Mouse (Mus musculus): Measurements from ENCODE around the gene Ppp3ca. TPM values are rescaled to one million over a fixed set of nuclear protein-coding genes. Genes with fewer than 3 reads are reported as not detected.

The Ppp3ca gene
- total RNA-seq, 2 experiments from 2014 or later = 47.8 to 48.3 TPM

DNA sequence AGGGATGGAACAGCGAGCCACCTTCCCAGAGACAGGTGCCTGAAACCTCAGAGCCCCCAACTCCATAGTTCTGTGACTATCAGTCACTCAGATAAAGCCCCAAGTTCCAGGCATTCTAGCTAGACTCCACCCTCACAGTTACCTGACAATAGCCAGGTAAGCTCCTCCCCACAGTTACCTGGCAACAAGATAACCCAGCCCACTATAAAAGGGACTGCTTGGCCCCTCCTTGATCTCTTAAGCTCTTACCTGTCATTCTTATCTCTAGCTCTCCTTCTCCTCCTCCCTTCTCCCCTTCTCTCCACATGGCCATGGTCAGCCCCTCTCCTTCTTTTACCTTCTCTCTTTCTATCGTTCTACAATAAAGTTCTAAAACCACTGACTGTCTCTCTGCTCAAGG lies 285.1 kb downstream of the Ppp3ca start:
- intact Hi-C loops (cut with DNase I) = no loop called here
- no peak for DNase-seq

DNA sequence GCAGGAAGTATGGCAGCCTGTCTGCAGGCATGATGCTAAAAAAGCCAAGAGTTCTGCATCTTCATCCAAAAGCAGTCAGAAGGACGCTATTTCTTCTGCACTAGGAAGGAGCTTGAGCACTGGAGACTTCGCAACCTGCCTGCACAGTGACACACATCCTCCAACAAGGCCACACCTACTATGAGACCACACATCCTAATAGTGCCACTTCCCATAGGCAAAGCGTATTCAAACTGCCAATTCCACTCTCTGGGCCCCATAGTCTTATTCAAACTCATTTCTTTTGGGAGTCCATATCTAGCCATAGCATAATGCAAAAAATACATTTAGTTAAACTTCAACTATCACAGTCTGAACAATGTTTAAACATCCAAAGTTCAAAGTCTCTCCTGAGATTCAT lies 290.4 kb downstream of the Ppp3ca start:
- intact Hi-C loops (cut with DNase I) = no loop called here
- DNase-seq = no peak

DNA sequence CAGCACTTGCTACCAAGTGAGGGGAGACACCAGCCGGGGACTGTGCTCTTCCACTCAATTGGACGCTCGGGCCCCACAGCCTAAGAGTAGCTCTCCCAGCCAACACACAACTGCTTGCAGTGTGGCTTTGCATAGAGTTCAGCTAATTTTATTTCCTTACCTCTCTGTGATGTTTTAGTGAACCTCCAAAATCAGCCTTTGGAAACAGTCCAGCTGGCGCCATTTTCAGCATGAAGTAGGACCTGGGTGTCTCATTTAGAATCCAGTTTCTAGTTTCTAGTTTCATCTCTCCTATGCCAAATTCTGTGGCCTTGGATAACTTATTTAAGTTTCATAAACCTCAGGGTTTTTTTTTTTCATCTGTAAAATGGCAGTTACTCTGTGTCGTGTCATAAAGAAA lies 296.9 kb downstream of the Ppp3ca start:
- intact Hi-C loops (cut with DNase I) = no loop called here
- no peak for DNase-seq

DNA sequence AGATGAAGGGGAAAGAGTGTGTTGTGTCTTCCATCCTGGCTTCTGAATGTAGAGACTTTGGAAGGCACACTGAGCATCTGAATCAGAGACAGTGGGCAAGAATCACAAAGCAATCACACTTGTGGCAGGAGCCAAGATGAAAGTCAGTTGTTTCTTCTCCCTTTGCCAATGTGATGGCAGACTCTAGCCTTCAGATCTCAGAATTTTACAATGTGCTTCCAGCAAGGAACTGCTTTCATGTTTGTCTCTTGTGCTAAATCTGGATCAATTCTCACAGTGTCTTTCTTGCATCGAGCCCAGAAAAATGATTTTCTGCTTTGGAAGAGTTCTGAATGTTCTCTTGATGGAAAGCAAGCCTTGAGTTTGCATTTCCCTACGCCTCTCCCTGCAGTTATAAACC lies 297.6 kb downstream of the Ppp3ca start:
- DNase-seq = no peak
- intact Hi-C loops (cut with DNase I) = no loop called here

DNA sequence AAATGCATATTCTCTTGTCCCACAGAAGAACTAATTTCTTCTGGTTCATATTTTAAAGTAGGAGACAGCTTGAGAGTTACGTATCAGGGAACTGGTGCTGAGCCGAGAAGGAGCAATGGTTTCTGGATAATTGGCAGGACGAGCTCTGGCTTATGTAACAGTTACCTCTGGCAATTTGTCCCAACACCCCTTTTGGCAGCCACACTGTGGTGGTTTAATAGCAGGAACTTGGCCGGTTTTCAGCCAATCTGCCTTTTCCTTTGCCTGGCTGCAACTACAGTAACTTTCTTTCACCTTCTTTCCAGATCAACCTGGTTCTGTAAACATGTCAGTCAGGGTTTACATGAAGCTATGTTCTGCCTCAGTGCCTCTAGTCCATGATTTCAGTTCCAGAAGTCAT lies 299.9 kb downstream of the Ppp3ca start:
- peak; percentile 31 to 38 for DNase-seq
- intact Hi-C loops (cut with DNase I) = no loop called here

DNA sequence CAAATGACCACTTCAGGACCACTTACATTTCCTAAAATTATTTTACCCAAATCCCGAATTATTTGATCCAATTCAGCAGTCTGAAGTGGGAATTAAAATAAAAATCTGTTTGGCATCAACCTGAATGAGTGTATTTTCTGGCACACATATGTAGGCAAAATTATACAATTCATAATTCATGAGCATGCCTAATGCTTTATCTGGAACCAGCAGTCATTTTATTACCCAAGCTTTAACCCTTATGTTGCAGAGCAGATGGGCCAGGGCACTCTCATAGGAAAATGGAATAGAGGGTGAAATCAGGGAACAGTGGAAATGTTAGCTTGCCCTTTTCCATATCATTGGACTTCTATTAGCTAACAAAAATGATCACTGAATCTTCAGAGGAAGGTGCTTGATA lies 307.9 kb downstream of the Ppp3ca start:
- no peak for DNase-seq
- intact Hi-C loops (cut with DNase I) = no loop called here

DNA sequence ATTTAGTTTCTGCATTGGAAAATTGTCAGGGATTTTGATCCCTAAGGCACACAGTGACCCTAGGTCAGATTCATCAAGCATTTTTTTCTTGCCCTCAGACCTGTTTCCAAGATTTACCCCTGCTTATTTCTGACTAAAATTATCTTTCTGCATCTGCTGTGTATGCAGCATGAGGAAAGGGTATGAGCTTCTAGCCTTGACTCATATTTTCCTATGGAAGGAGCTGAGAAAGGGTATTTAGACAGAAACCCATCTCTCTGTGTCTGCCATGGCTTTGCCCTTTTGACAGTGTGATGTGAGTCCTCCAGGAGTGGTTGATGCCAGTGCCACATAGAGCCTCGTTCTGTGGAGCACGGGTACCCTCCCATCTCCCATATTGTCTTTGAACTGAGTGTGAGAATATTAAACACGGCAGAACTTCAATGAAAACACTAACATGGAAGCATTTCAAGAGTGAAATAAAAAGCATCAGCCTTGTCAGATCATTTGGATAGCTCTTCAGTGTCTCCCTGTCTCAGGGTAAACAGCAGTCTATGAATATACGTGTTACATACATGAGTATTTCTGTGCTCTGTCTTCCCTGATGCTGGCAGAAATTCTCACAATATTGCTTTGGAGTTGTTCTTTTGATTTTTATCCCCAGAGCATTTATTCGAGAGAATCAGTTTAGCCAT lies 311.1 kb downstream of the Ppp3ca start:
- intact Hi-C loops (cut with DNase I) = no loop called here
- no peak for DNase-seq

DNA sequence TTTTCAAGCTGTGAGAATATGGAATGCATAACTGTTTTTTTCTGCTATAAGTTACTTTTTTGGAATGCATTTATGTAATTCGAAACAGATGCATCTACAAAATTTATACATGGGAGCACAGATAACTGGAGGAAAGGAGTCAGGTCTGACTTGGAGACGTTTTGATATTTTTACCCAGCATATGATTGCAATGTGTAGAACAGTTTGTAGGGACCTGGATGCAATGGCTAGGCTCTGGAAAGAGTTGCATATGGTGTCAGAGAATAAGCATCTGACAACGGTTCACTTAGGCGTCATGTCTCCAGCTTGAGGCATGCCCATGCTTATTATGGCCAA lies 311.6 kb downstream of the Ppp3ca start:
- DNase-seq = no peak
- intact Hi-C loops (cut with DNase I) = no loop called here

DNA sequence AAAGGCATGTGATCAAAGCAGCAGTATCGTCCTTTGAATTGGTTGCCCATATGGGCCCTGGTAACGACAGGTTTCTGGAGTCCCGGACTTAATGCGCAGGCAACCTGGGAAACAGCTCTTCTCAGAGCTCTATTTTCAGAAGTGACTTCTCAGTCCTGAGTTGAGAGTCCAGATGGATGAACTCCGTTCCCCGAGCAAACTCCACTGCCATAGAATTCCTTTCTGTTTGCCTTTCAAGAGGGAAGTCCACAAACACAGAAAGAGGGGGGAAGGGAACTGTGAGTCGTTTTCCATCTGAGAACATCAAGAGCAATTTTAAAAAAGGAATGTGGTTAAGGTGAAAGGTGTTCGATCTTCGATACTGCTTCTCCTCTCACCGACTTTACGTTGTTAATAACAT lies 312.1 kb downstream of the Ppp3ca start:
- intact Hi-C loops (cut with DNase I) = no loop called here

DNA sequence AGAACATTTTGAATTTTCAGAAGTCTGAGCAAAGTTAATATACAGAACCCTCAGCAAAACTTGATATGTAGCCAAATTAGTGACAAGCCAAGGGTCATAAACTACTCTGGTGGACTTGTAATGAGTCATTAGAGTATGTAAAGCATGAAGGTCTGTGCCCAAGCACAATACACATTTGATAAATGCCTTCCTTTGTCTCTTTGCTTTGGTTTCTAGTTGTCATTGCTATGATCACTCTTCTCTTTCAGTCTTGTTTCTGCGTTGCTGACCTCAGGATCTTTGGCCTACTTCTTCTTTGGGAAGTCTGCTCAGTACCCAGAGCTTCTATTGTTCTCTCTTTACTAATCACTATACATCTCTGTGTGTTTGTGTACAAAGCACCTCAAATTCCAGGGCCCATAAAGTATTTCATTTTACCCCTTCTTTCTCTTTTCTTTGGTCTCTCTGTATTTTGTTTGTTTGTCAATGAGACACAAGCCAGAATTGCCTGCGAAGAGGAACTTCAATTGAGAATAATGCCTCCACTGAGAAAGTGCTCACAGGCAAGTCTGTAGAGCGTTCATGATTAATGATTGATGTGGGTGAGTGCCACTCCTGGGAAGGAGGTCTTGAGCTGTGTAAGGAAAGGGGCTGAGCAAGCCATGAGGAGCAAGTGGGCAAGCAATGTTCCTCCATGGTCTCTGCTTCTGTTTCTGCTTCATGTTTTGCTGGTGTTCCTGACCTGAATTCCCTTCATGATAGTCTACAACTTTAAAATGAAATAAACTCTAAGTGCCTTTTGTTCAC lies 316.4 kb downstream of the Ppp3ca start:
- intact Hi-C loops (cut with DNase I) = no loop called here
- DNase-seq = no peak

More for the DNA sequence above, 312.1 kb downstream of the Ppp3ca start:
- DNase-seq = no peak

Small RNAs within 50 kb of the gene (microRNA-seq; reads per million reads assigned to microRNA genes)
- gene Gm44327 (ENCODE audit: borderline number of aligned reads in 2 of 2) = 0 reads per million in 2 experiments
